Mouse (Mus musculus): ENCODE data around the gene Fktn. TPM values are rescaled to one million over a fixed set of nuclear protein-coding genes. Genes with fewer than 3 reads are reported as not detected.

The Fktn gene
- polyA plus RNA-seq (2017; shearing (Covaris generic)) = 2.1 TPM

GRCm38 (mm10) chr4:53713704-53714050 lies at the start of gene Fktn:
TSS of gene Fktn (plus strand) at chr4:53713998.

GRCm38 (mm10) chr4:53825821-53826605 lies 112.2 kb downstream of the Fktn start, which contains the start of gene Tmem38b:
TSS of gene Tmem38b (plus strand) at chr4:53826045.

Other genes with a start within 250 kb of the Fktn start
- 0.66 TPM for gene Fsd1l, start 82.5 kb upstream of the Fktn start, polyA plus RNA-seq (2017; shearing (Covaris generic))
- not detected for gene Tal2, start 65.7 kb downstream of the Fktn start, polyA plus RNA-seq (2017; shearing (Covaris generic))
- gene Tmem38b, start 112.0 kb downstream of the Fktn start, polyA plus RNA-seq (2017; shearing (Covaris generic)) = 11.5 TPM